Mouse (Mus musculus) subcutaneous adipose tissue, adult 2 months (tissue): ENCODE data around the gene Taf15. TPM values are rescaled to one million over a fixed set of nuclear protein-coding genes. Genes with fewer than 3 reads are reported as not detected.

ENCODE experiments used
- polyA plus RNA-seq: library from polyadenylated mRNA; depleted of rRNA; stranded (reverse); fragments of >200 nt; gene quantifications from 2 replicates; pipeline ENCODE4 v1.2.3, GENCODE M21; 2012; ENCODE audit warnings: low replicate concordance; rRNA removed

Taf15 gene
- 8.0 and 15.5 TPM in 2 replicates for polyA plus RNA-seq

GRCm38 (mm10) chr11:83472324-83473234 is at the start of gene Taf15:
Taf15 (plus strand) TSS chr11:83473086.

GRCm38 (mm10) chr11:83429355-83429754 is 43.5 kb upstream of the Taf15 start, which contains the start of gene Gas2l2:
Gas2l2 (minus strand) TSS chr11:83429455.

GRCm38 (mm10) chr11:83437377-83437776 is 35.5 kb upstream of the Taf15 start, which contains the start of gene 1700020L24Rik:
1700020L24Rik (plus strand) TSS chr11:83437677.

GRCm38 (mm10) chr11:83462711-83463244 is 10.1 kb upstream of the Taf15 start, which contains the start of gene Mmp28:
Mmp28 (minus strand) TSS chr11:83463071.

GRCm38 (mm10) chr11:83522075-83522474 is 49.2 kb downstream of the Taf15 start, which contains the start of gene Heatr9:
Heatr9 (minus strand) TSS chr11:83522175.

GRCm38 (mm10) chr11:83530360-83530759 is 57.5 kb downstream of the Taf15 start, which contains the start of gene Ccl5:
Ccl5 (minus strand) TSS chr11:83530518.

Other genes with a start within 250 kb of the Taf15 start
- gene Slfn14, start 186.4 kb upstream of the Taf15 start, polyA plus RNA-seq: not detected in 2 replicates
- 45.1 and 61.0 TPM in 2 replicates for gene Ap2b1, start 174.1 kb upstream of the Taf15 start, polyA plus RNA-seq
- gene Pex12, start 170.5 kb upstream of the Taf15 start, polyA plus RNA-seq: 10.3 and 12.4 TPM in 2 replicates
- 0.44 and 3.0 TPM in 2 replicates for gene Rasl10b, start 63.9 kb upstream of the Taf15 start, polyA plus RNA-seq
- gene Gas2l2, start 43.6 kb upstream of the Taf15 start, polyA plus RNA-seq: 0.09 and 0.16 TPM in 2 replicates
- gene 1700020L24Rik, start 35.4 kb upstream of the Taf15 start, polyA plus RNA-seq: 2.4 and 2.5 TPM in 2 replicates
- 22.1 and 42.8 TPM in 2 replicates for gene Mmp28, start 10.0 kb upstream of the Taf15 start, polyA plus RNA-seq
- gene Heatr9, start 49.1 kb downstream of the Taf15 start, polyA plus RNA-seq: not detected in 2 replicates
- gene Ccl5, start 57.4 kb downstream of the Taf15 start, polyA plus RNA-seq: 34.2 and 47.0 TPM in 2 replicates
- gene Ccl9, start 105.5 kb downstream of the Taf15 start, polyA plus RNA-seq: 14.9 and 19.1 TPM in 2 replicates
- 43.4 and 56.4 TPM in 2 replicates for gene Ccl6, start 120.0 kb downstream of the Taf15 start, polyA plus RNA-seq
- not detected in 2 replicates for gene Rpl9-ps1, start 172.5 kb downstream of the Taf15 start, polyA plus RNA-seq
- gene Ccl3, start 176.3 kb downstream of the Taf15 start, polyA plus RNA-seq: 0.85 and 5.8 TPM in 2 replicates
- gene Ccl4, start 189.5 kb downstream of the Taf15 start, polyA plus RNA-seq: 0.70 and 4.4 TPM in 2 replicates
- 17.4 and 17.6 TPM in 2 replicates for gene Wfdc17, start 230.9 kb downstream of the Taf15 start, polyA plus RNA-seq
- gene Wfdc18, start 235.9 kb downstream of the Taf15 start, polyA plus RNA-seq: 0.53 TPM in 1 of 2 replicates, not detected in the other